Mouse (Mus musculus) induced T-regulatory cell, adult 2 months (primary cell): ENCODE data around the gene Slc44a2.

Experiments used
- DNase-seq: peaks from one replicate; pipeline ENCODE4 v3.0.0-alpha.2; 2012; ENCODE audit warnings: low read depth

Gene Slc44a2

GRCm38 (mm10) chr9:21380868-21381267, 60.4 kb downstream of the Slc44a2 start:
- no peak for DNase-seq

- no peak for DNase-seq
These were observed 63.5 kb downstream of the Slc44a2 start for GRCm38 (mm10) chr9:21383966-21384365.

GRCm38 (mm10) chr9:21392646-21393175, 72.2 kb downstream of the Slc44a2 start:
- no peak for DNase-seq

- no peak for DNase-seq
These were observed 75.2 kb downstream of the Slc44a2 start for GRCm38 (mm10) chr9:21395692-21396091.

GRCm38 (mm10) chr9:21397170-21397569, 76.7 kb downstream of the Slc44a2 start:
- no peak for DNase-seq

GRCm38 (mm10) chr9:21401042-21401441, 80.5 kb downstream of the Slc44a2 start:
- DNase-seq, result no peak

GRCm38 (mm10) chr9:21402764-21403253, 82.3 kb downstream of the Slc44a2 start:
- DNase-seq, result no peak

- DNase-seq, result no peak
These were observed 83.2 kb downstream of the Slc44a2 start for GRCm38 (mm10) chr9:21403745-21404144.
